Mouse (Mus musculus): ENCODE data around the gene Csrp2. TPM values are rescaled to one million over a fixed set of nuclear protein-coding genes. Genes with fewer than 3 reads are reported as not detected.

Gene Csrp2
- polyA plus RNA-seq, 1 experiment from 2014 or later, result 111 TPM

- no peaks in the 10 kb centered on the region for H3K9me3 ChIP-seq
- WGBS, result 92% methylated on average over 11 of the region's 11 CpGs
- ATAC-seq (replicated peaks), result no peak
Measured at GRCm38 (mm10) chr10:110935081-110935480, 15.5 kb downstream of the Csrp2 start.

GRCm38 (mm10) chr10:110935669-110936068 is 16.1 kb downstream of the Csrp2 start:
- Histone ChIP-seq H3K4me2 (no peak overlapping the region), H3K9ac (no peak overlapping the region), H3K27ac (no peak overlapping the region), H3K4me1 (peaks cover 16% of the 10 kb centered on the region), H3K9me3 (no peaks in the 10 kb centered on the region), H3K27me3 (replicated peaks) (no peaks in the 10 kb centered on the region), H3K4me3 (no peak overlapping the region), H3K36me3 (replicated peaks) (0 out of 2 replicates have a peak, but pooled peaks cover 3% of the 10 kb centered on the region)
- no peak for ATAC-seq (replicated peaks)
- WGBS, result 87% methylated on average over 7 of the region's 7 CpGs

More at GRCm38 (mm10) chr10:110935081-110935480, 15.5 kb downstream of the Csrp2 start:
- no peak overlapping the region for H3K4me2 ChIP-seq
- H3K27ac ChIP-seq, result no peak overlapping the region
- no peaks in the 10 kb centered on the region for H3K27me3 ChIP-seq (replicated peaks)
- H3K4me3 ChIP-seq, result no peak overlapping the region
- H3K36me3 ChIP-seq (replicated peaks), result 0 out of 2 replicates have a peak, but pooled peaks cover 3% of the 10 kb centered on the region
- peaks cover 17% of the 10 kb centered on the region for H3K4me1 ChIP-seq
- H3K9ac ChIP-seq, result no peak overlapping the region

- WGBS, result 92% methylated on average over 7 of the region's 7 CpGs
- Histone ChIP-seq H3K9ac (no peak overlapping the region), H3K4me1 (no peaks in the 10 kb centered on the region), H3K27ac (no peak overlapping the region), H3K9me3 (no peaks in the 10 kb centered on the region), H3K36me3 (replicated peaks) (0 out of 2 replicates have a peak, but pooled peaks cover 5% of the 10 kb centered on the region), H3K27me3 (replicated peaks) (no peaks in the 10 kb centered on the region), H3K4me3 (no peak overlapping the region), H3K4me2 (no peak overlapping the region)
- no peak for ATAC-seq (replicated peaks)
Measured at GRCm38 (mm10) chr10:110938361-110938760, 18.8 kb downstream of the Csrp2 start.

GRCm38 (mm10) chr10:110938841-110939549 is 19.4 kb downstream of the Csrp2 start:
- no peak for ATAC-seq (replicated peaks)
- WGBS, result 91% methylated on average over 19 of the region's 19 CpGs
- H3K27ac ChIP-seq, result no peak overlapping the region
- H3K4me3 ChIP-seq, result no peak overlapping the region
- no peaks in the 10 kb centered on the region for H3K27me3 ChIP-seq (replicated peaks)
- H3K36me3 ChIP-seq (replicated peaks), result peaks cover 8% of the 10 kb centered on the region; the same call in 1 of the 2 replicates
- no peak overlapping the region for H3K4me2 ChIP-seq
- H3K9ac ChIP-seq, result no peak overlapping the region
- no peaks in the 10 kb centered on the region for H3K4me1 ChIP-seq
- no peaks in the 10 kb centered on the region for H3K9me3 ChIP-seq

- H3K4me3 ChIP-seq, result no peak overlapping the region
- no peak for ATAC-seq (replicated peaks)
- no peak overlapping the region for H3K27ac ChIP-seq
- H3K9me3 ChIP-seq, result no peaks in the 10 kb centered on the region
- no peaks in the 10 kb centered on the region for H3K4me1 ChIP-seq
- H3K9ac ChIP-seq, result no peak overlapping the region
- no peak overlapping the region for H3K4me2 ChIP-seq
- 68% methylated on average over 4 of the region's 4 CpGs for WGBS
- no peaks in the 10 kb centered on the region for H3K27me3 ChIP-seq (replicated peaks)
- H3K36me3 ChIP-seq (replicated peaks), result peaks cover 8% of the 10 kb centered on the region; the same call in 1 of the 2 replicates
Measured at GRCm38 (mm10) chr10:110939717-110940116, 20.1 kb downstream of the Csrp2 start.

- WGBS, result 89% methylated on average over 13 of the region's 13 CpGs
- peaks cover 8% of the 10 kb centered on the region; the same call in 1 of the 2 replicates for H3K36me3 ChIP-seq (replicated peaks)
- no peak overlapping the region for H3K9ac ChIP-seq
- H3K4me2 ChIP-seq, result no peak overlapping the region
- no peak overlapping the region for H3K4me3 ChIP-seq
- ATAC-seq (replicated peaks), result no peak
- no peaks in the 10 kb centered on the region for H3K27me3 ChIP-seq (replicated peaks)
- no peak overlapping the region for H3K27ac ChIP-seq
- no peaks in the 10 kb centered on the region for H3K9me3 ChIP-seq
- H3K4me1 ChIP-seq, result no peaks in the 10 kb centered on the region
Measured at GRCm38 (mm10) chr10:110940740-110941398, 21.3 kb downstream of the Csrp2 start.

GRCm38 (mm10) chr10:110941968-110942367 is 22.4 kb downstream of the Csrp2 start:
- H3K27me3 ChIP-seq (replicated peaks), result no peaks in the 10 kb centered on the region
- ATAC-seq (replicated peaks), result no peak
- no peak overlapping the region for H3K27ac ChIP-seq
- no peak overlapping the region for H3K9ac ChIP-seq
- no peak overlapping the region for H3K4me2 ChIP-seq
- H3K9me3 ChIP-seq, result no peaks in the 10 kb centered on the region
- H3K4me1 ChIP-seq, result no peaks in the 10 kb centered on the region
- peaks cover 17% of the 10 kb centered on the region; the same call in 1 of the 2 replicates for H3K36me3 ChIP-seq (replicated peaks)
- no peak overlapping the region for H3K4me3 ChIP-seq
- WGBS, result 94% methylated on average over 11 of the region's 11 CpGs

GRCm38 (mm10) chr10:110942806-110943205 is 23.2 kb downstream of the Csrp2 start:
- H3K4me2 ChIP-seq, result no peak overlapping the region
- H3K36me3 ChIP-seq (replicated peaks), result peaks cover 21% of the 10 kb centered on the region; the same call in 1 of the 2 replicates
- H3K4me3 ChIP-seq, result no peak overlapping the region
- 92% methylated on average over 9 of the region's 9 CpGs for WGBS
- no peak overlapping the region for H3K27ac ChIP-seq
- no peak overlapping the region for H3K9ac ChIP-seq
- no peaks in the 10 kb centered on the region for H3K27me3 ChIP-seq (replicated peaks)
- H3K4me1 ChIP-seq, result no peaks in the 10 kb centered on the region
- H3K9me3 ChIP-seq, result no peaks in the 10 kb centered on the region
- ATAC-seq (replicated peaks), result no peak

- Histone ChIP-seq H3K4me2 (no peak overlapping the region), H3K27me3 (replicated peaks) (no peaks in the 10 kb centered on the region), H3K36me3 (replicated peaks) (peaks cover 21% of the 10 kb centered on the region; the same call in 1 of the 2 replicates), H3K9ac (no peak overlapping the region), H3K4me1 (no peaks in the 10 kb centered on the region), H3K4me3 (no peak overlapping the region), H3K9me3 (no peaks in the 10 kb centered on the region), H3K27ac (no peak overlapping the region)
- ATAC-seq (replicated peaks), result no peak
- WGBS, result 92% methylated on average over 11 of the region's 11 CpGs
Measured at GRCm38 (mm10) chr10:110944175-110944574, 24.6 kb downstream of the Csrp2 start.

GRCm38 (mm10) chr10:110945966-110946365 is 26.4 kb downstream of the Csrp2 start:
- Histone ChIP-seq H3K4me1 (no peaks in the 10 kb centered on the region), H3K36me3 (replicated peaks) (peaks cover 21% of the 10 kb centered on the region; the same call in 1 of the 2 replicates), H3K27me3 (replicated peaks) (no peaks in the 10 kb centered on the region), H3K9me3 (no peaks in the 10 kb centered on the region), H3K27ac (no peak overlapping the region), H3K9ac (no peak overlapping the region), H3K4me2 (no peak overlapping the region), H3K4me3 (no peak overlapping the region)
- 90% methylated on average over 12 of the region's 12 CpGs for WGBS
- no peak for ATAC-seq (replicated peaks)

GRCm38 (mm10) chr10:110947574-110947973 is 28.0 kb downstream of the Csrp2 start:
- WGBS, result 89% methylated on average over 4 of the region's 4 CpGs
- H3K9ac ChIP-seq, result no peak overlapping the region
- no peaks in the 10 kb centered on the region for H3K9me3 ChIP-seq
- ATAC-seq (replicated peaks), result no peak
- no peaks in the 10 kb centered on the region for H3K27me3 ChIP-seq (replicated peaks)
- no peaks in the 10 kb centered on the region for H3K4me1 ChIP-seq
- no peak overlapping the region for H3K4me3 ChIP-seq
- peaks cover 21% of the 10 kb centered on the region; the same call in 1 of the 2 replicates for H3K36me3 ChIP-seq (replicated peaks)
- H3K27ac ChIP-seq, result no peak overlapping the region
- H3K4me2 ChIP-seq, result no peak overlapping the region

GRCm38 (mm10) chr10:110951112-110951511 is 31.5 kb downstream of the Csrp2 start:
- Histone ChIP-seq H3K4me2 (no peak overlapping the region), H3K4me3 (no peak overlapping the region), H3K27me3 (replicated peaks) (no peaks in the 10 kb centered on the region), H3K36me3 (replicated peaks) (peaks cover 17% of the 10 kb centered on the region; the same call in 1 of the 2 replicates), H3K9me3 (no peaks in the 10 kb centered on the region), H3K4me1 (no peaks in the 10 kb centered on the region), H3K9ac (no peak overlapping the region), H3K27ac (no peak overlapping the region)
- ATAC-seq (replicated peaks), result no peak
- WGBS, result 89% methylated on average over 1 of the region's 1 CpGs
